Mouse (Mus musculus): ENCODE results near the gene Megf9.

- TF ChIP-seq POLR2A (IDR thresholded peaks at IDR 0.05; ENCODE audit: borderline replicate concordance, extremely low read depth, low read depth, low read length) (no peak), CTCF (IDR thresholded peaks at IDR 0.05; ENCODE audit: insufficient read depth, low read length) (no peak)
Measured at GRCm38 (mm10) chr4:70505951-70506350, 28.8 kb downstream of the Megf9 start.

All from lung, adult 2 months (tissue).